Comparison of ENCODE assay signal across 10 mouse cellular contexts in the genomic region with DNA sequence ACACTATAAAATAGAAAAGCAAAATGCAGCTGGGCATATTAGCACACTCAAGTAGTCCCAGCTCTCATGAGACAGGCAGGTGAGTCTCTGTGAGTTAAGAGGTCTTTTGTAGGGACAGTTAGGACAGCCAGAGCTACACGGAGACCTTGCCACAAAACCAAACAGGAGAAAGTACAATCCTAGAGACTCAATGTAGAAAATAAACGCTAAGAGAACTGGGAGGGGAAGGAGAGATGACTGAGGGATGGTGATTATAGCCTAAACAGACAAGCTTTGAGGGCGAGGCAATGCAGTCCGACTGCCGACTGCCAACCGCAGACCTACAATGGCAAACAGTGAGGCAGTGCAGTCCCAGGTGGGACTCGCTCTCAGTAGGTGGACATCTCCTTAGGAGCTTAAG. TPM values are rescaled to one million over a fixed set of nuclear protein-coding genes. Genes with fewer than 3 reads are reported as not detected.
A peak's percentile ranks its signal among the peaks of the same experiment; 100 is the strongest.
DNase-seq lines count a peak whose midpoint lies in the region; ATAC-seq lines count a peak whose summit lies in the region.
"Had no signal": no experiment of that assay in that cellular context is flagged by ENCODE, and none has a peak within 500 bp of the region (broad histone marks: within the 10 kb centered on the region; RNA-seq: fewer than 3 reads in every experiment).

No protein-coding gene starts in this region.

- no peaks in the 10 kb centered on the region for H3K27me3 ChIP-seq in heart, embryonic 10.5 days (ENCODE audit: insufficient read depth, poor library complexity, severe bottlenecking)
- H3K27me3 ChIP-seq in lung, embryonic 16.5 days (ENCODE audit: control insufficient read depth, insufficient read depth, low read depth, low read length), result no peaks in the 10 kb centered on the region
- H3K27me3 ChIP-seq in intestine, embryonic 14.5 days (replicated peaks; ENCODE audit: control insufficient read depth, insufficient read depth, low read length), result no peaks in the 10 kb centered on the region
- H3K27me3 ChIP-seq in stomach, embryonic 16.5 days (ENCODE audit: control insufficient read depth, insufficient read depth, low read length), result no peaks in the 10 kb centered on the region

- peak overlapping the region; percentile 77 for H3K4me2 ChIP-seq in lung, embryonic 16.5 days (ENCODE audit: low read depth, low read length)
- peak overlapping the region; percentile 74 for H3K4me2 ChIP-seq in intestine, embryonic 14.5 days (ENCODE audit: low read length)
- H3K4me2 ChIP-seq in stomach, embryonic 16.5 days (ENCODE audit: low read depth, low read length), result peak overlapping the region; percentile 64

- H3K4me3 ChIP-seq in heart, embryonic 10.5 days, result peak overlapping the region; percentile 70; the same call in 1 of the 2 replicates
- no peak overlapping the region; the same call in 1 of the 2 replicates for H3K4me3 ChIP-seq in lung, embryonic 16.5 days (ENCODE audit: low read length)
- no peak overlapping the region for H3K4me3 ChIP-seq in intestine, embryonic 14.5 days (ENCODE audit: low read depth, low read length)
- H3K4me3 ChIP-seq in stomach, embryonic 16.5 days (replicated peaks; ENCODE audit: low read length), result peak overlapping the region; percentile 75; the same call in 1 of the 2 replicates

- DNase-seq in heart, embryonic 10.5 days (ENCODE audit: low spot score), result no peak
- DNase-seq in heart, adult 11 months, result no peak
- DNase-seq in lung, postnatal 4 days, result no peak
- DNase-seq in intestine, embryonic 14.5 days (ENCODE audit: low spot score), result no peak
- DNase-seq in natural killer cell, adult 2 months (ENCODE audit: low spot score in 2 of 2), result no peak
- no peak for DNase-seq in frontal cortex, postnatal 10 days (ENCODE audit: low spot score in 2 of 2)
- DNase-seq: gastrocnemius, postnatal 14 days had no signal

- no peaks in the 10 kb centered on the region for H3K36me3 ChIP-seq in heart, embryonic 10.5 days
- H3K36me3 ChIP-seq in lung, embryonic 16.5 days (ENCODE audit: control insufficient read depth, insufficient read depth, low read length), result no peaks in the 10 kb centered on the region
- peaks cover 2% of the 10 kb centered on the region for H3K36me3 ChIP-seq in intestine, embryonic 14.5 days (ENCODE audit: control insufficient read depth, insufficient read depth, low read length)
- H3K36me3 ChIP-seq in stomach, embryonic 16.5 days (ENCODE audit: control insufficient read depth, insufficient read depth, low read length), result no peaks in the 10 kb centered on the region

- peak overlapping the region; percentile 95 for H3K27ac ChIP-seq in heart, embryonic 10.5 days
- peak overlapping the region; percentile 94 for H3K27ac ChIP-seq in lung, embryonic 16.5 days (ENCODE audit: low read length)
- H3K27ac ChIP-seq in intestine, embryonic 14.5 days (ENCODE audit: low read depth), result peak overlapping the region; percentile 97
- H3K27ac ChIP-seq in stomach, embryonic 16.5 days (ENCODE audit: low read length), result peak overlapping the region; percentile 100

- 30% methylated on average over 7 of the region's 7 CpGs for WGBS in heart, embryonic 10.5 days
- 22% methylated on average over 7 of the region's 7 CpGs for WGBS in lung, embryonic 16.5 days
- WGBS in intestine, embryonic 14.5 days, result 12% methylated on average over 7 of the region's 7 CpGs
- WGBS in stomach, embryonic 16.5 days, result 19% methylated on average over 7 of the region's 7 CpGs

- H3K9ac ChIP-seq in lung, embryonic 16.5 days (ENCODE audit: low read length), result peak overlapping the region; percentile 44
- peak overlapping the region; percentile 91 for H3K9ac ChIP-seq in intestine, embryonic 14.5 days (ENCODE audit: low read length)
- H3K9ac ChIP-seq in stomach, embryonic 16.5 days (ENCODE audit: low read length), result peak overlapping the region; percentile 95; the same call in 1 of the 2 replicates

- H3K4me1 ChIP-seq in heart, embryonic 10.5 days, result peaks cover 18% of the 10 kb centered on the region
- H3K4me1 ChIP-seq in lung, embryonic 16.5 days (replicated peaks; ENCODE audit: control insufficient read depth, insufficient read depth, low read length), result peaks cover 21% of the 10 kb centered on the region
- H3K4me1 ChIP-seq in intestine, embryonic 14.5 days (replicated peaks; ENCODE audit: control insufficient read depth, insufficient read depth, low read length), result peaks cover 14% of the 10 kb centered on the region
- peaks cover 14% of the 10 kb centered on the region for H3K4me1 ChIP-seq in stomach, embryonic 16.5 days (ENCODE audit: control insufficient read depth, insufficient read depth, low read length)

- H3K9me3 ChIP-seq in heart, embryonic 10.5 days, result no peaks in the 10 kb centered on the region
- H3K9me3 ChIP-seq in lung, embryonic 16.5 days (ENCODE audit: control insufficient read depth, low read length), result no peaks in the 10 kb centered on the region
- H3K9me3 ChIP-seq in intestine, embryonic 14.5 days (ENCODE audit: control insufficient read depth, low read length), result no peaks in the 10 kb centered on the region
- no peaks in the 10 kb centered on the region for H3K9me3 ChIP-seq in stomach, embryonic 16.5 days (replicated peaks; ENCODE audit: control insufficient read depth, low read length)

- no peak for ATAC-seq in lung, embryonic 16.5 days (ENCODE audit: low read depth)
- no peak for ATAC-seq in intestine, embryonic 14.5 days (replicated peaks; ENCODE audit: low FRiP score, low TSS enrichment, low read depth)
- ATAC-seq in stomach, embryonic 16.5 days (ENCODE audit: insufficient read depth, low FRiP score), result no peak
- ATAC-seq: midbrain, embryonic 16.5 days had no signal

RNA-seq across cellular contexts. Expression of a gene that starts 43.0 kb away (rescaled TPM):
- polyA plus RNA-seq in heart, embryonic 10.5 days (2016; fragmentation: Nextera tagmentation; extraction: Ambion mirVana), result 11.8 and 12.8 TPM in 2 replicates
- 13.3 and 14.0 TPM in 2 replicates for polyA plus RNA-seq in lung, embryonic 16.5 days (2015; fragmentation: Nextera tagmentation; extraction: Ambion mirVana)
- polyA plus RNA-seq in intestine, embryonic 14.5 days (2014; fragmentation: Nextera tagmentation; extraction: Ambion mirVana), result 9.9 and 10.6 TPM in 2 replicates
- 10.4 and 11.8 TPM in 2 replicates for polyA plus RNA-seq in stomach, embryonic 16.5 days (2015; fragmentation: Nextera tagmentation; extraction: Ambion mirVana)

RNA-seq across cellular contexts. Expression of a gene that starts 43.2 kb away (rescaled TPM):
- 54.3 and 60.4 TPM in 2 replicates for polyA plus RNA-seq in heart, embryonic 10.5 days (2016; fragmentation: Nextera tagmentation; extraction: Ambion mirVana)
- polyA plus RNA-seq in lung, embryonic 16.5 days (2015; fragmentation: Nextera tagmentation; extraction: Ambion mirVana), result 56.4 and 62.1 TPM in 2 replicates
- 50.7 and 58.0 TPM in 2 replicates for polyA plus RNA-seq in intestine, embryonic 14.5 days (2014; fragmentation: Nextera tagmentation; extraction: Ambion mirVana)
- polyA plus RNA-seq in stomach, embryonic 16.5 days (2015; fragmentation: Nextera tagmentation; extraction: Ambion mirVana), result 58.4 and 60.0 TPM in 2 replicates

Comparison
In these comparisons a context has a peak if more than half of its experiments do, and no peak if none do; other contexts are left out.
1. H3K4me3 ChIP-seq: peak in heart, embryonic 10.5 days (single experiment) and stomach, embryonic 16.5 days (single experiment); none in lung, embryonic 16.5 days (single experiment) and intestine, embryonic 14.5 days (single experiment).
2. H3K9ac ChIP-seq: peak in every context shown above with its lines; median percentile 95 in stomach, embryonic 16.5 days; 91 in intestine, embryonic 14.5 days; 44 in lung, embryonic 16.5 days.
3. Peak in every context shown above with its lines, with median percentiles within 50 percentile points of each other: H3K27ac ChIP-seq and H3K4me2 ChIP-seq.